Mouse (Mus musculus) layer of hippocampus, postnatal 14 days (tissue): ENCODE results near the gene Cntn5. TPM values are rescaled to one million over a fixed set of nuclear protein-coding genes. Genes with fewer than 3 reads are reported as not detected.

Source experiments
- DNase-seq, 2 experiments: peaks; one replicate each; pipeline ENCODE4 v3.0.0; 2021 to 2022; ENCODE audit warnings: low spot score in 2 of 2, mixed read lengths in 1 of 2
- total RNA-seq, 2 experiments: library from RNA; stranded (reverse); gene quantifications; 2 replicates each; pipeline ENCODE4 v1.2.3; 2021

Gene Cntn5
- total RNA-seq, 2 experiments from 2014 or later: 9.7 to 15.3 TPM

GRCm38 (mm10) chr9:9960610-9961172 is 943.9 kb downstream of the Cntn5 start:
- DNase-seq: no peak

- DNase-seq: no peak
Measured at GRCm38 (mm10) chr9:9949346-9949745, 955.2 kb downstream of the Cntn5 start.

GRCm38 (mm10) chr9:9944872-9945271 is 959.7 kb downstream of the Cntn5 start:
- DNase-seq: peak in 1 of 2 experiments; percentile 20

GRCm38 (mm10) chr9:9937444-9938436 is 966.8 kb downstream of the Cntn5 start:
- no peak for DNase-seq

- DNase-seq: no peak
Measured at GRCm38 (mm10) chr9:9920580-9920979, 984.0 kb downstream of the Cntn5 start.

- DNase-seq: peak; percentile 71 to 92
Measured at GRCm38 (mm10) chr9:9899070-9899469, 1005.5 kb downstream of the Cntn5 start.

- no peak for DNase-seq
Measured at GRCm38 (mm10) chr9:9886210-9886609, 1018.4 kb downstream of the Cntn5 start.

- no peak for DNase-seq
Measured at GRCm38 (mm10) chr9:9882779-9883383, 1021.7 kb downstream of the Cntn5 start.

GRCm38 (mm10) chr9:9872112-9873035 is 1032.2 kb downstream of the Cntn5 start:
- no peak for DNase-seq

GRCm38 (mm10) chr9:9860631-9861030 is 1043.9 kb downstream of the Cntn5 start:
- no peak for DNase-seq

GRCm38 (mm10) chr9:9859323-9859722 is 1045.3 kb downstream of the Cntn5 start:
- DNase-seq: no peak

GRCm38 (mm10) chr9:9854791-9855190 is 1049.8 kb downstream of the Cntn5 start:
- no peak for DNase-seq

- no peak for DNase-seq
Measured at GRCm38 (mm10) chr9:9830231-9830630, 1074.3 kb downstream of the Cntn5 start.

- no peak for DNase-seq
Measured at GRCm38 (mm10) chr9:9819963-9820362, 1084.6 kb downstream of the Cntn5 start.

- DNase-seq: peak in 1 of 2 experiments; percentile 73
Measured at GRCm38 (mm10) chr9:9817477-9817876, 1087.1 kb downstream of the Cntn5 start.

- DNase-seq: no peak
Measured at GRCm38 (mm10) chr9:9799546-9799945, 1105.0 kb downstream of the Cntn5 start.

GRCm38 (mm10) chr9:9783680-9784079 is 1120.9 kb downstream of the Cntn5 start:
- no peak for DNase-seq

- no peak for DNase-seq
Measured at GRCm38 (mm10) chr9:9781157-9781884, 1123.3 kb downstream of the Cntn5 start.

GRCm38 (mm10) chr9:9779646-9780045 is 1124.9 kb downstream of the Cntn5 start:
- no peak for DNase-seq

GRCm38 (mm10) chr9:9770777-9771176 is 1133.8 kb downstream of the Cntn5 start:
- no peak for DNase-seq
